Mouse (Mus musculus) inflammation-experienced regulatory T-cells, adult 16 weeks (primary cell): ENCODE data around the gene Slfn8. TPM values are rescaled to one million over a fixed set of nuclear protein-coding genes. Genes with fewer than 3 reads are reported as not detected.

Experiments used
- polyA plus RNA-seq: library from polyadenylated mRNA; unstranded; fragments of 100-300 nt; shearing (Covaris generic); gene quantifications from one replicate; pipeline ENCODE4 v1.2.1, GENCODE M21; 2017

The Slfn8 gene
- 153 TPM for polyA plus RNA-seq

DNA sequence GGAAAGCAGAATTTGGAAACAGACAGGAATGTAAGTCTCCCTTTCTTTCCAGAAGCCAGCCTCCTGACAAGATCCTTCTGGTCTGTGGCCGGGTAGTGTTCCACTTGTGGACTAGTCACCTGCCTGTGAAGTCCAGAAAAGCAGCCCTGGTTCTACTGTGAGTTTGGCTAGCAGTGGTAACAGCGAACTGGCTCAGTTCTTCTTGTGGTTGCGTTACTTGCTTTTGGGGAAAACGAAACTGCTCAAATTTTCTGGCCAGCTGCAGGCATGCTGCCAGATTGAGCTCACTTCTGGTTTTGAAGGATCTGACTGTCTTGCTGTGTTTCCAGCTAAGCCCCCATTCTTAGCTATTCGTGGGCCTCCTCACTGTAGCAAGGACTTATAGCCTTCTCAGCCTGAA lies at the start of gene Slfn8:
Gene Slfn8, minus strand, starts transcription at position 190 of the 400 bp plus-strand sequence.

GRCm38 (mm10) chr11:83064946-83065345 lies 44.3 kb upstream of the Slfn8 start, which contains the start of gene Slfn2:
Gene Slfn2, plus strand, starts transcription at chr11:83065112.

DNA sequence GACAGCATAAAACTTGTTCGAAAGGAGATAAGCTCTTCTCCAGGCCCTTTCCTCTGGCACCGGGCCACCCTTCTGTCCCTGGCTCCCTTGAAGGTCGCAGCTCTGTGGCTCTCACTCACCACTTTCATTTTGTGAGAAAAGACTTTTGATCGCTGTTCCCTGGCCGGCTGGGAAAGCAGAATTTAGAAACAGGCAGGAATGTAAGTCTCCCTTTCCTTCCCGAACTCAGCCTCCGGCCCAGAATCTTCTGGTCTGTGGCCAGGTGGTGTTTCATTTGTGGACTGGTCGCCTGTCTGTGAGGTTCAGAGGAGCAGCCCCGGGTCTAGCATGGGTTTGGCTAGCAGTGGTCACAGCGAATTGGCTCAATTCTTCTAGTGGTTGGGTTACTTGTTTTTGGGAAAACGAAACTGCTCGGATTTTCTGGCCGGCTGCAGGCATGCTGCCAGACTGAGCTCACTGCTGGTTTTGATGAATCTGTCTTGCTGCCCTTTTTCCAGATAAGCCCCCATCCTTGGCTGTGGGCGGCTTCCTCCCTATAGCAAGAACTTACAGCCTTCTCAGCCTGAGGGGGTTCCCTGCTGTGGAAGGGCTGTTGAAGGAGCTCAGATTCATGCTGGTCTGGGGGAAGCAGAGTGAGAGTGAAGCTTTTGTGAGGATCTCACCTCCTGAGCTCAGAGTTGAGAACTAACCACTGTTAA lies 29.0 kb downstream of the Slfn8 start, which contains the start of gene Slfn9:
Gene Slfn9, minus strand, starts transcription at position 362 of the 698 bp plus-strand sequence.

Other genes starting within 250 kb of the Slfn8 start
- gene Lig3, start 239.7 kb downstream of the Slfn8 start, polyA plus RNA-seq = 42.4 TPM
- 16.7 TPM for gene Rffl, start 149.6 kb downstream of the Slfn8 start, polyA plus RNA-seq
- 40.0 TPM for gene Rad51d, start 130.2 kb downstream of the Slfn8 start, polyA plus RNA-seq
- gene Fndc8, start 128.7 kb downstream of the Slfn8 start, polyA plus RNA-seq = not detected
- gene Nle1, start 112.4 kb downstream of the Slfn8 start, polyA plus RNA-seq = 38.4 TPM
- not detected for gene Unc45b, start 110.3 kb downstream of the Slfn8 start, polyA plus RNA-seq
- gene Slfn5, start 69.5 kb downstream of the Slfn8 start, polyA plus RNA-seq = 51.3 TPM
- gene Slfn9, start 29.0 kb downstream of the Slfn8 start, polyA plus RNA-seq = 22.9 TPM
- gene Slfn2, start 44.3 kb upstream of the Slfn8 start, polyA plus RNA-seq = 684 TPM
- gene Slfn1, start 96.0 kb upstream of the Slfn8 start, polyA plus RNA-seq = 220 TPM
- gene Slfn4, start 154.4 kb upstream of the Slfn8 start, polyA plus RNA-seq = 0.49 TPM
- gene Slfn3, start 170.5 kb upstream of the Slfn8 start, polyA plus RNA-seq = 4.6 TPM